In the genomic region with DNA sequence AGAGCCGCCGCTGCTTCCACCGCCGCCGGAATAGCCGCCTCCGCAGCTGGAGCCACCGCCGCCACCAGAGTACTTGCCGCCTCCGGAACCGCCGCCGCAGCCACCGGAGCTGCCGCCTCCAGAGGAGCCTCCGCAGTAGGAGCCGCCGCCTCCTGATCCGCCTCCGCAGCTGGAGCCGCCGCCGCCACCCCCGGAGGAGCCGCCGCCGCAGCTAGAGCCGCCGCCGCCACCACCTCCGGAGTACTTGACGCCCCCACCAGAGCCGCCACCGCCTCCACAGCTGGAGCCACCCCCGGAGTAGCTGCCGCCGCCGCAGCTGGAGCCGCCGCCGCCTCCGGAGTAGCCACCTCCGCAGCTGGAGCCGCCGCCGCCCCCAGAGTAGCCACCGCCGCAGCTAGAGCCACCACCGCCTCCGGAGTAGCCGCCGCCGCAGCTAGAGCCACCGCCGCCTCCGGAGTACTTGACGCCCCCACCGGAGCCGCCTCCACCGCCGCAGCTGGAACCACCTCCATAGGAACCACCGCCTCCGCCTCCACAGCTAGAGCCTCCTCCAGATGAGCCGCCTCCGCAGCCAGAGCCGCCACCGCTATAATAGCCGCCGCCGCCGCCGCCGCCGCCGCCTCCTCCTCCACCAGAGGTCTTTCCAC, we compare ENCODE assay signal across 8 mouse cellular contexts. TPM values are rescaled to one million over a fixed set of nuclear protein-coding genes. Genes with fewer than 3 reads are reported as not detected.
A peak's percentile ranks its signal among the peaks of the same experiment; 100 is the strongest.
DNase-seq lines count a peak whose midpoint lies in the region; ATAC-seq lines count a peak whose summit lies in the region.

No protein-coding gene starts in this region.

- H3K4me3 ChIP-seq in hindbrain, embryonic 12.5 days, result peak overlapping the region; percentile 72

- H3K4me1 ChIP-seq in hindbrain, embryonic 12.5 days, result peaks cover 8% of the 10 kb centered on the region; the same call in 1 of the 2 replicates

- peak overlapping the region; percentile 80 for H3K9ac ChIP-seq in hindbrain, embryonic 12.5 days

- peaks cover 20% of the 10 kb centered on the region for H3K27me3 ChIP-seq in hindbrain, embryonic 12.5 days

- peak overlapping the region; percentile 95 for H3K27ac ChIP-seq in hindbrain, embryonic 12.5 days

- peak overlapping the region; percentile 90 for H3K4me2 ChIP-seq in hindbrain, embryonic 12.5 days (replicated peaks)

- DNase-seq in Muller cell, postnatal 12 days (ENCODE audit: inconsistent ontology term), result peak; percentile 26
- peak; percentile 15 for DNase-seq in c-Kit-positive CD71-positive TER-119-negative erythroid progenitor cells, embryonic 14.5 days (ENCODE audit: low read depth)
- peak; percentile 14 for DNase-seq in forelimb bud, embryonic 11.5 days (ENCODE audit: low read depth, low spot score)
- DNase-seq in left cerebral cortex, adult 11 months (ENCODE audit: low spot score), result peak; percentile 4
- peak; percentile 0 for DNase-seq in lung, postnatal 25 days (ENCODE audit: low spot score)
- DNase-seq in retina, postnatal 1 day, result peak; percentile 64
- no peak for DNase-seq in adipocyte (ENCODE audit: low spot score)

- no peaks in the 10 kb centered on the region for H3K36me3 ChIP-seq in hindbrain, embryonic 12.5 days

- WGBS in hindbrain, embryonic 12.5 days, result 2% methylated on average over 56 of the region's 76 CpGs

- peak; percentile 81 for ATAC-seq in hindbrain, embryonic 12.5 days (ENCODE audit: low FRiP score)

- no peaks in the 10 kb centered on the region for H3K9me3 ChIP-seq in hindbrain, embryonic 12.5 days (replicated peaks)

RNA-seq across cellular contexts. Expression of a gene that starts 1.5 kb away (rescaled TPM):
- 7.0 and 8.0 TPM in 2 replicates for polyA plus RNA-seq in hindbrain, embryonic 12.5 days (2016; fragmentation: Nextera tagmentation; extraction: Ambion mirVana)

RNA-seq across cellular contexts. Expression of a gene that starts 42.3 kb away (rescaled TPM):
- polyA plus RNA-seq in hindbrain, embryonic 12.5 days (2016; fragmentation: Nextera tagmentation; extraction: Ambion mirVana), result not detected in 2 replicates
